Mouse (Mus musculus) ES-E14 (cell line): ENCODE results near the gene Uap1l1. TPM values are rescaled to one million over a fixed set of nuclear protein-coding genes. Genes with fewer than 3 reads are reported as not detected.

Source experiments
- DNase-seq: peaks from one replicate; pipeline ENCODE4 v3.0.0-alpha.2; 2013; ENCODE audit warnings: low read depth, low spot score
- H3K27ac ChIP-seq: 2 replicates; pipeline ENCODE4 v1.5.1; 2012; ENCODE audit warnings: low read depth, mild to moderate bottlenecking, low read length, moderate library complexity, mixed read lengths; ENCODE audit not compliant: poor library complexity, insufficient read depth, severe bottlenecking
- H3K36me3 ChIP-seq: 2 replicates; pipeline ENCODE4 v1.6.1; 2012; ENCODE audit warnings: mild to moderate bottlenecking, low read length, moderate library complexity, mixed read lengths; ENCODE audit not compliant: control insufficient read depth, poor library complexity, insufficient read depth, severe bottlenecking
- H3K4me1 ChIP-seq, 2 experiments: fragments of 150-350 bp in 1 of 2; sonication (generic) in 1 of 2; 2 replicates each; pipeline ENCODE4 v1.6.1; 2012; ENCODE audit warnings: low read length in 2 of 2, mild to moderate bottlenecking in 1 of 2, mixed read lengths in 1 of 2; ENCODE audit not compliant: control insufficient read depth in 2 of 2, insufficient read depth in 2 of 2, poor library complexity in 1 of 2
- H3K4me3 ChIP-seq, 2 experiments: fragments of 150-350 bp in 1 of 2; sonication (generic) in 1 of 2; 2 replicates each; pipeline ENCODE4 v1.5.1; 2012; ENCODE audit warnings: low read length in 2 of 2, low read depth in 1 of 2, mild to moderate bottlenecking in 1 of 2, mixed read lengths in 1 of 2; ENCODE audit not compliant: insufficient read depth in 1 of 2, poor library complexity in 1 of 2, severe bottlenecking in 1 of 2
- H3K9ac ChIP-seq: 2 replicates; pipeline ENCODE4 v1.6.1; 2012; ENCODE audit warnings: low read depth, mild to moderate bottlenecking, low read length, mixed read lengths; ENCODE audit not compliant: poor library complexity, insufficient read depth, severe bottlenecking
- H3K9me3 ChIP-seq: fragments of 150-350 bp; sonication (generic); 2 replicates; pipeline ENCODE4 v1.6.1; 2012; ENCODE audit warnings: low read depth, mild to moderate bottlenecking, low read length; ENCODE audit not compliant: control insufficient read depth, insufficient read depth
- CHD2 ChIP-seq: IDR thresholded peaks from 2 replicates; pipeline ENCODE4 v1.6.1; 2014; ENCODE audit warnings: mild to moderate bottlenecking, low read depth, low read length, inconsistent platforms
- HCFC1 ChIP-seq: IDR thresholded peaks from 2 replicates; pipeline ENCODE4 v1.6.1; 2012; ENCODE audit warnings: low read length, inconsistent platforms, borderline replicate concordance; ENCODE audit not compliant: insufficient read depth
- MAFK ChIP-seq: IDR thresholded peaks from 2 replicates; pipeline ENCODE4 v1.6.1; 2014; ENCODE audit warnings: mild to moderate bottlenecking, low read depth, low read length, inconsistent platforms; ENCODE audit not compliant: insufficient read depth
- ZC3H11A ChIP-seq: IDR thresholded peaks from 2 replicates; pipeline ENCODE4 v1.6.1; 2012; ENCODE audit warnings: low read depth, mild to moderate bottlenecking, inconsistent platforms, low read length, borderline replicate concordance
- ZNF384 ChIP-seq: IDR thresholded peaks from 2 replicates; pipeline ENCODE4 v1.6.1; 2012; ENCODE audit warnings: low read depth, low read length, inconsistent platforms
- in situ Hi-C, 2 experiments: fragments of 600-800 bp; cut with MboI; formaldehyde crosslinking; loops; one replicate each; pipeline ENCODE4 v1.15.1; 2025; ENCODE audit warnings: low sequenced_read_pairs in 2 of 2, inconsistent platforms in 1 of 2; ENCODE audit not compliant: unreplicated experiment in 2 of 2
- total RNA-seq: library from RNA; depleted of rRNA; stranded (reverse); fragments of 300-350 nt; gene quantifications from 2 replicates; pipeline ENCODE4 v1.2.3, GENCODE M21; 2012

The Uap1l1 gene
- total RNA-seq, 1 experiment, result 18.7 TPM

- in situ Hi-C loops, result no loop called here
- no peak for DNase-seq
- peaks cover 3 to 4% of the 10 kb centered on the region in 2 experiments; a peak in 3 of 4 replicates for H3K4me1 ChIP-seq
- no peaks in the 10 kb centered on the region for H3K9me3 ChIP-seq
- H3K27ac ChIP-seq, result no peak overlapping the region
- H3K9ac ChIP-seq, result no peak overlapping the region
- TF ChIP-seq ZNF384 (peak; percentile 54; the same call in 1 of the 2 replicates), MAFK (no peak)
- H3K36me3 ChIP-seq, result no peaks in the 10 kb centered on the region
- no peak overlapping the region for H3K4me3 ChIP-seq
Measured at GRCm38 (mm10) chr2:25320084-25320483, 45.4 kb downstream of the Uap1l1 start.

GRCm38 (mm10) chr2:25318971-25319773 is 46.3 kb downstream of the Uap1l1 start, which contains the start of gene Grin1:
Gene Grin1, minus strand, starts transcription at chr2:25319187.
- DNase-seq, result peak; percentile 59
- TF ChIP-seq MAFK (0 out of 2 replicates have a peak, but pooled peaks have one; percentile 17), HCFC1 (no peak)
- in situ Hi-C loops, result no loop called here
- Histone ChIP-seq H3K27ac (no peak within 1 kb of the TSS), H3K36me3 (no peaks in the 10 kb centered on the region), H3K4me3 (peak within 1 kb of the TSS; percentile 64 to 76), H3K9ac (no peak within 1 kb of the TSS), H3K4me1 (peaks cover 3 to 4% of the 10 kb centered on the region in 2 experiments; a peak in 3 of 4 replicates), H3K9me3 (no peaks in the 10 kb centered on the region)

GRCm38 (mm10) chr2:25318119-25318966 is 47.1 kb downstream of the Uap1l1 start:
- H3K4me3 ChIP-seq, result peak overlapping the region; percentile 64 to 76
- TF ChIP-seq ZNF384 (no peak), CHD2 (no peak), HCFC1 (no peak)
- peaks cover 3 to 4% of the 10 kb centered on the region in 2 experiments; a peak in 3 of 4 replicates for H3K4me1 ChIP-seq
- H3K9ac ChIP-seq, result no peak overlapping the region
- H3K9me3 ChIP-seq, result no peaks in the 10 kb centered on the region
- H3K27ac ChIP-seq, result no peak overlapping the region
- in situ Hi-C loops, result no loop called here
- no peak for DNase-seq
- no peaks in the 10 kb centered on the region for H3K36me3 ChIP-seq

- no peak overlapping the region for H3K9ac ChIP-seq
Measured at GRCm38 (mm10) chr2:25311491-25311891, 54.0 kb downstream of the Uap1l1 start.

More at GRCm38 (mm10) chr2:25311491-25311891, 54.0 kb downstream of the Uap1l1 start:
- DNase-seq, result no peak
- Histone ChIP-seq H3K4me3 (peak overlapping the region; percentile 64 to 82), H3K36me3 (no peaks in the 10 kb centered on the region), H3K9me3 (no peaks in the 10 kb centered on the region), H3K4me1 (peaks cover 3 to 16% of the 10 kb centered on the region in 2 experiments; a peak in 3 of 4 replicates), H3K27ac (no peak overlapping the region)
- in situ Hi-C loops, result no loop called here
- TF ChIP-seq MAFK (no peak), ZNF384 (no peak), ZC3H11A (no peak), HCFC1 (no peak), CHD2 (no peak)
